Comparison of ENCODE assay signal across 17 mouse cellular contexts in genomic region chr14:73931095-73931494, GRCm38 (mm10).
"Had no signal": no experiment of that assay in that cellular context is flagged by ENCODE, and none has a peak within 500 bp of the region (broad histone marks: within the 10 kb centered on the region; RNA-seq: fewer than 3 reads in every experiment).

No protein-coding gene starts in this region.

- H3K9ac ChIP-seq: liver, postnatal 0 days; lung, embryonic 15.5 days; midbrain, embryonic 13.5 days; midbrain, embryonic 15.5 days; neural tube, embryonic 12.5 days had no signal

- DNase-seq: liver, postnatal 0 days; lung, adult 2 months; lung, postnatal 14 days; lung, postnatal 36 days; right cerebral cortex, postnatal 14 days; spleen, adult 18-20 months; thymus, adult 18-20 months; thymus, postnatal 14 days; thymus, postnatal 36 days had no signal

- H3K27me3 ChIP-seq: lung, embryonic 15.5 days; megakaryocyte, embryonic 14.5 days; midbrain, embryonic 13.5 days; midbrain, embryonic 15.5 days; neural tube, embryonic 12.5 days had no signal

- H3K9me3 ChIP-seq: lung, embryonic 15.5 days; midbrain, embryonic 13.5 days; midbrain, embryonic 15.5 days; neural tube, embryonic 12.5 days had no signal

- ATAC-seq: liver, postnatal 0 days; lung, postnatal 0 days; midbrain, embryonic 13.5 days; midbrain, embryonic 15.5 days had no signal

- H3K4me1 ChIP-seq: lung, embryonic 15.5 days; megakaryocyte, embryonic 14.5 days; midbrain, embryonic 13.5 days; midbrain, embryonic 15.5 days; neural tube, embryonic 12.5 days had no signal

- H3K36me3 ChIP-seq: lung, embryonic 15.5 days; midbrain, embryonic 13.5 days; midbrain, embryonic 15.5 days; neural tube, embryonic 12.5 days had no signal

- H3K27ac ChIP-seq: lung, embryonic 15.5 days; macrophage; midbrain, embryonic 13.5 days; midbrain, embryonic 15.5 days; neural tube, embryonic 12.5 days had no signal

- H3K4me3 ChIP-seq: lung, embryonic 15.5 days; megakaryocyte, embryonic 14.5 days; midbrain, embryonic 13.5 days; midbrain, embryonic 15.5 days; neural tube, embryonic 12.5 days had no signal

- H3K4me2 ChIP-seq: lung, embryonic 15.5 days; midbrain, embryonic 11.5 days; midbrain, embryonic 13.5 days; midbrain, embryonic 15.5 days; neural tube, embryonic 12.5 days had no signal
